Mouse (Mus musculus) erythroblast, embryonic 14.5 days (primary cell): ENCODE data around the gene Wnt10b.

Experiments
- GATA1 ChIP-seq: IDR thresholded peaks from 2 replicates; pipeline ENCODE4 v1.6.1; 2012; ENCODE audit warnings: low read length, inconsistent platforms, mixed read lengths
- TAL1 ChIP-seq: IDR thresholded peaks from 3 replicates; pipeline ENCODE4 v1.6.1; 2012; ENCODE audit warnings: low read length, inconsistent platforms, mixed read lengths

DNA sequence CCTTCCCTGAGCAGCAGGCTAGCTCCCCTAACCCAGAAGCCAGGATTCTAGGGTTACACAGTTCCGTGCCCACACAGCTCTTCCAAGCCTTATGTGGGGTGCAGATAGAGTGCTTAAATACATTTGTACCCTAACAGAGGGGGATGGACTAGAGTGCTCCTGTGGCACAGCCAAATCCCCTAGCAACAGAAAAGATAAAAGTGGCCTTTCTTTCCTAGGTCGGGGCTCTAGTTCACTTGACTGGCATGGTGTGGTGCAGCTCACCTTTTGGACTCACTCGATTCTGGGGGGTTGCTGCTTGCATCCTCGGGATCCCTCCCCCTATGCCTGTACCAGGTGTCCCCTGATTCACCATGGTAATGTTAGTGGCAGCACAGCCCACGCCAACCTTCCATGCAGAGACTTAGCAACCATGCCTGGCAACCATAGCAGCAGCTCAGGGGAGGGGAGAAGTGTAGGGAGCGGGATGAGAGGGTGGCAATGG lies 30.7 kb upstream of the Wnt10b start:
- TF ChIP-seq GATA1: no peak
- TF ChIP-seq TAL1: no peak
